Mouse (Mus musculus): ENCODE measurements around the gene Myt1l. TPM values are rescaled to one million over a fixed set of nuclear protein-coding genes. Genes with fewer than 3 reads are reported as not detected.

Gene Myt1l
- polyA plus RNA-seq, 1 experiment from 2014 or later: 1.9 TPM

- Histone ChIP-seq H3K9ac (ENCODE audit: low read length) (no peak overlapping the region), H3K4me1 (ENCODE audit: control insufficient read depth, insufficient read depth, low read length) (no peaks in the 10 kb centered on the region), H3K27ac (ENCODE audit: low read length) (no peak overlapping the region), H3K4me2 (ENCODE audit: low read depth, low read length) (no peak overlapping the region), H3K36me3 (ENCODE audit: control insufficient read depth, insufficient read depth, low read length) (no peaks in the 10 kb centered on the region), H3K9me3 (replicated peaks; ENCODE audit: control insufficient read depth, low read length) (no peaks in the 10 kb centered on the region), H3K4me3 (replicated peaks; ENCODE audit: low read length) (no peak overlapping the region), H3K27me3 (ENCODE audit: control insufficient read depth, insufficient read depth, low read length) (no peaks in the 10 kb centered on the region)
- no peak for ATAC-seq (ENCODE audit: insufficient read depth, low FRiP score)
- WGBS: 76% methylated on average over 7 of the region's 7 CpGs
Observed at GRCm38 (mm10) chr12:29604659-29605058, 76.5 kb downstream of the Myt1l start.

DNA sequence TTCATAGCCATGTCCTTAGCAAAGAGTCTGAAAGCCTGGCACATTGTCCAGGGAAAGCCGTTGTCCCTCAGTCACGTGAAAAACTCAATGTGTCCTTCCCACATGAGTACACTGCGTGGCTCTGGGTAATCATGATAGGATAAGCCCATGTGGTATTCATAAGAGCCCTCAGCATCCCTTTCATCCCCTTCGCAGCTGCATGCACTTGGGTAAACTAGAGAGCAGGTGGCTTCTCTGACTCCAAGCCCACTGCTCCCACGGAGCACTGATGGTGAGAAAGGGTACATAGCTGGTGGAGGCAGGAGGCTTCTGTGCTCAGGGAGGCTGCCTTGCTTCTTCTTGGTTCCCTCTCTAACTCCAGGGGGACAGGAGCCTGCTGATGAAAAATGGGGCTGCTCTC, 76.9 kb downstream of the Myt1l start:
- Histone ChIP-seq H3K4me2 (ENCODE audit: low read depth, low read length) (no peak overlapping the region), H3K4me3 (replicated peaks; ENCODE audit: low read length) (no peak overlapping the region), H3K9me3 (replicated peaks; ENCODE audit: control insufficient read depth, low read length) (no peaks in the 10 kb centered on the region), H3K4me1 (ENCODE audit: control insufficient read depth, insufficient read depth, low read length) (no peaks in the 10 kb centered on the region), H3K27me3 (ENCODE audit: control insufficient read depth, insufficient read depth, low read length) (no peaks in the 10 kb centered on the region), H3K9ac (ENCODE audit: low read length) (no peak overlapping the region), H3K27ac (ENCODE audit: low read length) (no peak overlapping the region), H3K36me3 (ENCODE audit: control insufficient read depth, insufficient read depth, low read length) (no peaks in the 10 kb centered on the region)
- 89% methylated on average over 5 of the region's 5 CpGs for WGBS
- ATAC-seq (ENCODE audit: insufficient read depth, low FRiP score): no peak

- Histone ChIP-seq H3K9me3 (replicated peaks; ENCODE audit: control insufficient read depth, low read length) (no peaks in the 10 kb centered on the region), H3K36me3 (ENCODE audit: control insufficient read depth, insufficient read depth, low read length) (no peaks in the 10 kb centered on the region), H3K4me1 (ENCODE audit: control insufficient read depth, insufficient read depth, low read length) (no peaks in the 10 kb centered on the region), H3K27ac (ENCODE audit: low read length) (no peak overlapping the region), H3K4me2 (ENCODE audit: low read depth, low read length) (no peak overlapping the region), H3K9ac (ENCODE audit: low read length) (no peak overlapping the region), H3K27me3 (ENCODE audit: control insufficient read depth, insufficient read depth, low read length) (no peaks in the 10 kb centered on the region), H3K4me3 (replicated peaks; ENCODE audit: low read length) (no peak overlapping the region)
- 75% methylated on average over 6 of the region's 6 CpGs for WGBS
- ATAC-seq (ENCODE audit: insufficient read depth, low FRiP score): no peak
Observed at GRCm38 (mm10) chr12:29606221-29606620, 78.0 kb downstream of the Myt1l start.

DNA sequence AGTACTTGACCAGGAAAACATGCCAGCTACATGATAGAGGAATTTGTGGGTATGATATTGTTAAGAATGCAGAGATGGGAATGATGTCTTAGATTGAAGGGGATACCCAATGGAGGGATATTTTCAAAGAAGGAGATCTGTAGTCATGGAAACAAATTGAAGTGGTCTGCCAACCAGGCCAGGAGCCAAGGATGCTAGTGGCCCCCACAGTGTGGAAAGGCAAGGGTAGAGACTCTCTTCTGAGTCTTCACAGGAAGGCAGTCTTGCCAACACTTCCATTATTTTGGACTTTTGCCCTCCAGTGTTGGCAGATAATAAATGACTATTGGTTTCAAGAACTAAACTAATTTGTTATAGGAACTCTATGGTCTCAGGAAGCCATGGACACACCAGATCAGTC, 89.6 kb downstream of the Myt1l start:
- H3K36me3 ChIP-seq (ENCODE audit: control insufficient read depth, insufficient read depth, low read length): no peaks in the 10 kb centered on the region
- no peaks in the 10 kb centered on the region for H3K9me3 ChIP-seq (replicated peaks; ENCODE audit: control insufficient read depth, low read length)
- H3K9ac ChIP-seq (ENCODE audit: low read length): no peak overlapping the region
- no peak overlapping the region for H3K4me3 ChIP-seq (replicated peaks; ENCODE audit: low read length)
- H3K27ac ChIP-seq (ENCODE audit: low read length): no peak overlapping the region
- no peak for ATAC-seq (ENCODE audit: insufficient read depth, low FRiP score)
- H3K4me1 ChIP-seq (ENCODE audit: control insufficient read depth, insufficient read depth, low read length): no peaks in the 10 kb centered on the region
- no peak overlapping the region for H3K4me2 ChIP-seq (ENCODE audit: low read depth, low read length)
- H3K27me3 ChIP-seq (ENCODE audit: control insufficient read depth, insufficient read depth, low read length): no peaks in the 10 kb centered on the region

- Histone ChIP-seq H3K36me3 (ENCODE audit: control insufficient read depth, insufficient read depth, low read length) (no peaks in the 10 kb centered on the region), H3K4me2 (ENCODE audit: low read depth, low read length) (no peak overlapping the region), H3K27ac (ENCODE audit: low read length) (no peak overlapping the region), H3K4me1 (ENCODE audit: control insufficient read depth, insufficient read depth, low read length) (no peaks in the 10 kb centered on the region), H3K9me3 (replicated peaks; ENCODE audit: control insufficient read depth, low read length) (no peaks in the 10 kb centered on the region), H3K4me3 (replicated peaks; ENCODE audit: low read length) (no peak overlapping the region), H3K27me3 (ENCODE audit: control insufficient read depth, insufficient read depth, low read length) (no peaks in the 10 kb centered on the region), H3K9ac (ENCODE audit: low read length) (no peak overlapping the region)
- no peak for ATAC-seq (ENCODE audit: insufficient read depth, low FRiP score)
- WGBS: 51% methylated on average over 5 of the region's 5 CpGs
Observed at GRCm38 (mm10) chr12:29621530-29621929, 93.3 kb downstream of the Myt1l start.

- Histone ChIP-seq H3K9me3 (replicated peaks; ENCODE audit: control insufficient read depth, low read length) (no peaks in the 10 kb centered on the region), H3K27ac (ENCODE audit: low read length) (no peak overlapping the region), H3K4me1 (ENCODE audit: control insufficient read depth, insufficient read depth, low read length) (no peaks in the 10 kb centered on the region), H3K4me2 (ENCODE audit: low read depth, low read length) (no peak overlapping the region), H3K36me3 (ENCODE audit: control insufficient read depth, insufficient read depth, low read length) (no peaks in the 10 kb centered on the region), H3K4me3 (replicated peaks; ENCODE audit: low read length) (no peak overlapping the region), H3K27me3 (ENCODE audit: control insufficient read depth, insufficient read depth, low read length) (no peaks in the 10 kb centered on the region), H3K9ac (ENCODE audit: low read length) (no peak overlapping the region)
- 65% methylated on average over 15 of the region's 15 CpGs for WGBS
- no peak for ATAC-seq (ENCODE audit: insufficient read depth, low FRiP score)
Observed at GRCm38 (mm10) chr12:29627956-29628750, 100.0 kb downstream of the Myt1l start.

DNA sequence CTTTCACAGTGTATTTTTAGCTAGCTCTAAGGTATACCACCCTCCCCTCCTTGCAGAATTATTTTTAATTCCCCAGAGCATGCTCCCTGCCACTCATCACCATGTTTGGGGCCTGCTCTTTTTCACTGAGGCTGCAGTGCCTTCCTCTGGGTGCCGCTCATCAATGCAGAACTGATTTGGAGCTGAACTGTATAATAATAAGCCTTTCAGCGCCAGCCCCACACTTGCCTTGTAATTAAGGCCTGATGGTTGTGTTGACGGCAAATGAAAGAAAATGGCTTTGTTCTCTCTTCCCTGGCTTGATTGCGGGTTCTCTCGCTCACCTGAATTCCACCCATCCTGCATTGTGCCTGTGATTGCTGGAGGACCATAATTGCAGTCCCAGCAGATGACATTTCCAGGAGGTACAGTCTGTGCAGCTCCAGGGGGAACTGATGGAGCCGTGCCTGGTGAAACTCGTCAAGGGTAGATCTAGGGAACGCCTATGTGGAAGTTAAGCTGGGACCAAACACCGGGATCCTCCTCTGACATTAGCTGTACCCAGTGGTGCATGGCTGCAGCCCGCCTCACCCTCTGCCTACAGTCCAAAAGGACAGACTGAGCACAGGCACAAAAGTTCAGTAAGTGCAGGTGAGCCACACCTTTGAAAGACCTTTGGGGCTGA, 101.8 kb downstream of the Myt1l start:
- Histone ChIP-seq H3K9ac (ENCODE audit: low read length) (no peak overlapping the region), H3K27ac (ENCODE audit: low read length) (no peak overlapping the region), H3K36me3 (ENCODE audit: control insufficient read depth, insufficient read depth, low read length) (no peaks in the 10 kb centered on the region), H3K4me3 (replicated peaks; ENCODE audit: low read length) (no peak overlapping the region), H3K27me3 (ENCODE audit: control insufficient read depth, insufficient read depth, low read length) (no peaks in the 10 kb centered on the region), H3K4me2 (ENCODE audit: low read depth, low read length) (no peak overlapping the region), H3K9me3 (replicated peaks; ENCODE audit: control insufficient read depth, low read length) (no peaks in the 10 kb centered on the region), H3K4me1 (ENCODE audit: control insufficient read depth, insufficient read depth, low read length) (no peaks in the 10 kb centered on the region)
- ATAC-seq (ENCODE audit: insufficient read depth, low FRiP score): no peak
- WGBS: 80% methylated on average over 10 of the region's 10 CpGs

DNA sequence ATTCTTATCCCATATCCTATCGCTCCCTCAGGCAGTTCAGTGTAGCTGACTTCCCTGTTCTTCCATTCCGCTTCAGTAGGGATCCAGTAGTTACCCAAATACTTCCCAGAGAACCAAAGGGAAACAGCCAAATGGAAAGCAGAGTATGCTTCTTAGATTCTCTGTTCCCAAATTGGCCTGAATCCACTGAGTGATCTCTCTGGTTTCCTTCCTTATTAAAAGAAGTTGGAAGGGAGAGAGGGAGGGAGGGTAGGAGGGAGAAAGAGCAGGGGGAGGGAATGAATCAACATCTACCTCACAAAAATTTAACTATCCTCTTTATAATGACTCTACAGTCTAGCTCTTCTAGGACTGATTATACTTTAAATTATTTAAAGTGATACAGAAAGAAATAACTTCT, 106.3 kb downstream of the Myt1l start:
- Histone ChIP-seq H3K4me3 (replicated peaks; ENCODE audit: low read length) (no peak overlapping the region), H3K9ac (ENCODE audit: low read length) (no peak overlapping the region), H3K27ac (ENCODE audit: low read length) (no peak overlapping the region), H3K4me2 (ENCODE audit: low read depth, low read length) (no peak overlapping the region), H3K27me3 (ENCODE audit: control insufficient read depth, insufficient read depth, low read length) (no peaks in the 10 kb centered on the region), H3K4me1 (ENCODE audit: control insufficient read depth, insufficient read depth, low read length) (no peaks in the 10 kb centered on the region), H3K9me3 (replicated peaks; ENCODE audit: control insufficient read depth, low read length) (no peaks in the 10 kb centered on the region), H3K36me3 (ENCODE audit: control insufficient read depth, insufficient read depth, low read length) (no peaks in the 10 kb centered on the region)
- ATAC-seq (ENCODE audit: insufficient read depth, low FRiP score): no peak
- WGBS: 88% methylated on average over 2 of the region's 2 CpGs

- WGBS: 65% methylated on average over 11 of the region's 11 CpGs
Observed at GRCm38 (mm10) chr12:29639543-29640196, 111.5 kb downstream of the Myt1l start.

More at GRCm38 (mm10) chr12:29639543-29640196, 111.5 kb downstream of the Myt1l start:
- H3K9ac ChIP-seq (ENCODE audit: low read length): no peak overlapping the region
- no peak overlapping the region for H3K27ac ChIP-seq (ENCODE audit: low read length)
- no peak overlapping the region for H3K4me3 ChIP-seq (replicated peaks; ENCODE audit: low read length)
- no peaks in the 10 kb centered on the region for H3K36me3 ChIP-seq (ENCODE audit: control insufficient read depth, insufficient read depth, low read length)
- no peaks in the 10 kb centered on the region for H3K27me3 ChIP-seq (ENCODE audit: control insufficient read depth, insufficient read depth, low read length)
- no peak for ATAC-seq (ENCODE audit: insufficient read depth, low FRiP score)
- no peaks in the 10 kb centered on the region for H3K4me1 ChIP-seq (ENCODE audit: control insufficient read depth, insufficient read depth, low read length)
- H3K4me2 ChIP-seq (ENCODE audit: low read depth, low read length): no peak overlapping the region
- no peaks in the 10 kb centered on the region for H3K9me3 ChIP-seq (replicated peaks; ENCODE audit: control insufficient read depth, low read length)

Data from stomach, embryonic 16.5 days (tissue).